Mouse (Mus musculus): ENCODE results near the gene Adat1. TPM values are rescaled to one million over a fixed set of nuclear protein-coding genes. Genes with fewer than 3 reads are reported as not detected.

The Adat1 gene
- total and polyA plus RNA-seq, 2 experiments = 2.7 to 2.8 TPM

GRCm38 (mm10) chr8:111934201-111934600 is 57.9 kb downstream of the Adat1 start:
- Histone ChIP-seq H3K27me3 (ENCODE audit: control insufficient read depth, insufficient read depth, low read length) (no peaks in the 10 kb centered on the region), H3K27ac (replicated peaks; ENCODE audit: insufficient read depth, low read depth, low read length) (no peak overlapping the region), H3K36me3 (ENCODE audit: control insufficient read depth, insufficient read depth, low read length) (no peaks in the 10 kb centered on the region), H3K9ac (ENCODE audit: low read depth, low read length) (no peak overlapping the region), H3K4me3 (ENCODE audit: insufficient read depth, low read depth, low read length) (no peak overlapping the region), H3K79me2 (ENCODE audit: control insufficient read depth, insufficient read depth, low read length) (no peaks in the 10 kb centered on the region), H3K4me1 (ENCODE audit: control insufficient read depth, insufficient read depth, low read length) (peaks cover 3% of the 10 kb centered on the region; the same call in 1 of the 2 replicates)
- 76% methylated on average over 2 of the region's 2 CpGs for WGBS
- no peak for DNase-seq (ENCODE audit: extremely low read depth, low read depth, low spot score)
- no peak for TF ChIP-seq POLR2A (IDR thresholded peaks at IDR 0.05; ENCODE audit: extremely low read depth, insufficient read depth, low read length)
- no peak for TF ChIP-seq CTCF (IDR thresholded peaks at IDR 0.05; ENCODE audit: low read depth, low read length)

- no peak within 1 kb of the TSS for H3K27ac ChIP-seq (replicated peaks; ENCODE audit: insufficient read depth, low read depth, low read length)
- WGBS = 3% methylated on average over 53 of the region's 53 CpGs
- TF ChIP-seq POLR2A (IDR thresholded peaks at IDR 0.05; ENCODE audit: extremely low read depth, insufficient read depth, low read length) (no peak), CTCF (IDR thresholded peaks at IDR 0.05; ENCODE audit: low read depth, low read length) (no peak)
Measured at GRCm38 (mm10) chr8:111933348-111934076, 58.6 kb downstream of the Adat1 start, which contains the start of gene Tmem231. TSS of gene Tmem231 (minus strand) at chr8:111933881.

GRCm38 (mm10) chr8:111932580-111933336 is 59.3 kb downstream of the Adat1 start:
- Histone ChIP-seq H3K36me3 (ENCODE audit: control insufficient read depth, insufficient read depth, low read length) (no peaks in the 10 kb centered on the region), H3K27ac (replicated peaks; ENCODE audit: insufficient read depth, low read depth, low read length) (no peak overlapping the region), H3K9ac (ENCODE audit: low read depth, low read length) (peak overlapping the region; percentile 62; the same call in 1 of the 2 replicates), H3K4me1 (ENCODE audit: control insufficient read depth, insufficient read depth, low read length) (peaks cover 3% of the 10 kb centered on the region; the same call in 1 of the 2 replicates), H3K4me3 (ENCODE audit: insufficient read depth, low read depth, low read length) (peak overlapping the region; percentile 70; the same call in 1 of the 2 replicates), H3K27me3 (ENCODE audit: control insufficient read depth, insufficient read depth, low read length) (no peaks in the 10 kb centered on the region), H3K79me2 (ENCODE audit: control insufficient read depth, insufficient read depth, low read length) (no peaks in the 10 kb centered on the region)
- WGBS = 50% methylated on average over 19 of the region's 19 CpGs
- no peak for TF ChIP-seq POLR2A (IDR thresholded peaks at IDR 0.05; ENCODE audit: extremely low read depth, insufficient read depth, low read length)
- no peak for TF ChIP-seq CTCF (IDR thresholded peaks at IDR 0.05; ENCODE audit: low read depth, low read length)
- DNase-seq (ENCODE audit: extremely low read depth, low read depth, low spot score) = peak; percentile 24

More at GRCm38 (mm10) chr8:111933348-111934076, 58.6 kb downstream of the Adat1 start, which contains the start of gene Tmem231:
- H3K27me3 ChIP-seq (ENCODE audit: control insufficient read depth, insufficient read depth, low read length) = no peaks in the 10 kb centered on the region
- DNase-seq (ENCODE audit: extremely low read depth, low read depth, low spot score) = peak; percentile 66
- H3K36me3 ChIP-seq (ENCODE audit: control insufficient read depth, insufficient read depth, low read length) = no peaks in the 10 kb centered on the region
- peaks cover 3% of the 10 kb centered on the region; the same call in 1 of the 2 replicates for H3K4me1 ChIP-seq (ENCODE audit: control insufficient read depth, insufficient read depth, low read length)
- no peaks in the 10 kb centered on the region for H3K79me2 ChIP-seq (ENCODE audit: control insufficient read depth, insufficient read depth, low read length)
- peak within 1 kb of the TSS; percentile 62 for H3K9ac ChIP-seq (ENCODE audit: low read depth, low read length)
- H3K4me3 ChIP-seq (ENCODE audit: insufficient read depth, low read depth, low read length) = peak within 1 kb of the TSS; percentile 70

- Histone ChIP-seq H3K9ac (ENCODE audit: low read depth, low read length) (no peak overlapping the region), H3K4me1 (ENCODE audit: control insufficient read depth, insufficient read depth, low read length) (peaks cover 3% of the 10 kb centered on the region; the same call in 1 of the 2 replicates), H3K27ac (replicated peaks; ENCODE audit: insufficient read depth, low read depth, low read length) (no peak overlapping the region), H3K36me3 (ENCODE audit: control insufficient read depth, insufficient read depth, low read length) (no peaks in the 10 kb centered on the region), H3K27me3 (ENCODE audit: control insufficient read depth, insufficient read depth, low read length) (no peaks in the 10 kb centered on the region), H3K4me3 (ENCODE audit: insufficient read depth, low read depth, low read length) (no peak overlapping the region), H3K79me2 (ENCODE audit: control insufficient read depth, insufficient read depth, low read length) (no peaks in the 10 kb centered on the region)
- TF ChIP-seq CTCF (IDR thresholded peaks at IDR 0.05; ENCODE audit: low read depth, low read length) (no peak), POLR2A (IDR thresholded peaks at IDR 0.05; ENCODE audit: extremely low read depth, insufficient read depth, low read length) (no peak)
- WGBS = 86% methylated on average over 16 of the region's 16 CpGs
- no peak for DNase-seq (ENCODE audit: extremely low read depth, low read depth, low spot score)
Measured at GRCm38 (mm10) chr8:111931721-111932120, 60.4 kb downstream of the Adat1 start.

- H3K9ac ChIP-seq (ENCODE audit: low read depth, low read length) = no peak overlapping the region
Measured at GRCm38 (mm10) chr8:111929648-111930344, 62.3 kb downstream of the Adat1 start.

More at GRCm38 (mm10) chr8:111929648-111930344, 62.3 kb downstream of the Adat1 start:
- no peak for DNase-seq (ENCODE audit: extremely low read depth, low read depth, low spot score)
- Histone ChIP-seq H3K4me3 (ENCODE audit: insufficient read depth, low read depth, low read length) (no peak overlapping the region), H3K36me3 (ENCODE audit: control insufficient read depth, insufficient read depth, low read length) (no peaks in the 10 kb centered on the region), H3K4me1 (ENCODE audit: control insufficient read depth, insufficient read depth, low read length) (peaks cover 3% of the 10 kb centered on the region; the same call in 1 of the 2 replicates), H3K79me2 (ENCODE audit: control insufficient read depth, insufficient read depth, low read length) (no peaks in the 10 kb centered on the region), H3K27me3 (ENCODE audit: control insufficient read depth, insufficient read depth, low read length) (no peaks in the 10 kb centered on the region), H3K27ac (replicated peaks; ENCODE audit: insufficient read depth, low read depth, low read length) (no peak overlapping the region)
- WGBS = 59% methylated on average over 8 of the region's 8 CpGs
- TF ChIP-seq POLR2A (IDR thresholded peaks at IDR 0.05; ENCODE audit: extremely low read depth, insufficient read depth, low read length) (no peak), CTCF (IDR thresholded peaks at IDR 0.05; ENCODE audit: low read depth, low read length) (no peak)
